Mouse (Mus musculus): ENCODE measurements around the gene Mtch2. TPM values are rescaled to one million over a fixed set of nuclear protein-coding genes. Genes with fewer than 3 reads are reported as not detected.

Gene Mtch2
- polyA plus RNA-seq, 1 experiment from 2014 or later, result 152 TPM

DNA sequence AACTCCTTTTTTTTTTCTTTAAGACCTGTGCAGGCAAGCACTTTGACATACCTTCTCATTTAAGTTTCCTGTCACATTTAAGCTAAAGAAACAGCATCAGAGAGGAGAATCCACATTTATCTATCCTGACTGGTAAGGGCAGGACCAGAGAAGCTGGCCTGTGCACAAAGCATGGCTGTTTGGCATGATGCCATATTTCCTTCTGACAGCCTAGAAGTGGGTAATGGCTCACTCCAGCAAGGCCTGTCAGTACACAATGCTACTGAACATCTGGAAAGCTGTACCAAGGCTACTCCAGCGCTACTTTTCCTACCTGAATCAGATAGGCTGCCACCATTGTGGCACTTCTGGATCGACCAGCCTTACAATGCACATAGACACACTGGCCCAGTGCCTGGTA, 66.7 kb downstream of the Mtch2 start:
- no peak for ATAC-seq (ENCODE audit: low read depth)
- no peak for DNase-seq
- Histone ChIP-seq H3K9me3 (replicated peaks) (no peaks in the 10 kb centered on the region), H3K4me3 (replicated peaks) (no peak overlapping the region), H3K4me1 (replicated peaks) (peaks cover 40% of the 10 kb centered on the region), H3K27me3 (no peaks in the 10 kb centered on the region), H3K4me2 (no peak overlapping the region), H3K27ac (no peak overlapping the region), H3K9ac (0 out of 2 replicates have a peak overlapping the region, but pooled peaks have one; percentile 39), H3K36me3 (peaks cover 59% of the 10 kb centered on the region)
- 85% methylated on average over 2 of the region's 2 CpGs for WGBS (ENCODE audit: insufficient replicate concordance)

GRCm38 (mm10) chr2:90915516-90915915, 68.6 kb downstream of the Mtch2 start:
- H3K27me3 ChIP-seq, result no peaks in the 10 kb centered on the region
- WGBS (ENCODE audit: insufficient replicate concordance), result 59% methylated on average over 1 of the region's 1 CpGs
- peak overlapping the region; percentile 48; the same call in 1 of the 2 replicates for H3K27ac ChIP-seq
- H3K36me3 ChIP-seq, result peaks cover 40% of the 10 kb centered on the region
- ATAC-seq (ENCODE audit: low read depth) (no peak), DNase-seq (no peak)
- peaks cover 41% of the 10 kb centered on the region for H3K4me1 ChIP-seq (replicated peaks)
- H3K9ac ChIP-seq, result peak overlapping the region; percentile 89; the same call in 1 of the 2 replicates
- no peaks in the 10 kb centered on the region for H3K9me3 ChIP-seq (replicated peaks)
- H3K4me2 ChIP-seq, result peak overlapping the region; percentile 92
- H3K4me3 ChIP-seq (replicated peaks), result no peak overlapping the region

Other genes starting within 250 kb of the Mtch2 start
- 35.1 and 44.0 TPM in 2 replicates for gene Nup160, start 169.9 kb upstream of the Mtch2 start, polyA plus RNA-seq (2015; fragmentation: Nextera tagmentation; extraction: Ambion mirVana)
- gene Fnbp4, start 101.8 kb upstream of the Mtch2 start, polyA plus RNA-seq (2015; fragmentation: Nextera tagmentation; extraction: Ambion mirVana), result 30.4 and 37.1 TPM in 2 replicates
- gene Agbl2, start 64.4 kb upstream of the Mtch2 start, polyA plus RNA-seq (2015; fragmentation: Nextera tagmentation; extraction: Ambion mirVana), result 0.03 and 0.06 TPM in 2 replicates
- gene C1qtnf4, start 38.7 kb downstream of the Mtch2 start, polyA plus RNA-seq (2015; fragmentation: Nextera tagmentation; extraction: Ambion mirVana), result 3.0 and 4.4 TPM in 2 replicates
- 17.5 and 21.0 TPM in 2 replicates for gene Kbtbd4, start 57.6 kb downstream of the Mtch2 start, polyA plus RNA-seq (2015; fragmentation: Nextera tagmentation; extraction: Ambion mirVana)
- gene Ndufs3, start 57.7 kb downstream of the Mtch2 start, polyA plus RNA-seq (2015; fragmentation: Nextera tagmentation; extraction: Ambion mirVana), result 156 and 162 TPM in 2 replicates
- 54.9 and 68.3 TPM in 2 replicates for gene Celf1, start 93.2 kb downstream of the Mtch2 start, polyA plus RNA-seq (2015; fragmentation: Nextera tagmentation; extraction: Ambion mirVana)
- gene Rapsn, start 188.5 kb downstream of the Mtch2 start, polyA plus RNA-seq (2015; fragmentation: Nextera tagmentation; extraction: Ambion mirVana), result 0.69 and 1.00 TPM in 2 replicates
- gene Psmc3, start 206.9 kb downstream of the Mtch2 start, polyA plus RNA-seq (2015; fragmentation: Nextera tagmentation; extraction: Ambion mirVana), result 188 and 213 TPM in 2 replicates
- gene Slc39a13, start 223.3 kb downstream of the Mtch2 start, polyA plus RNA-seq (2015; fragmentation: Nextera tagmentation; extraction: Ambion mirVana), result 10.6 and 10.9 TPM in 2 replicates
- gene Spi1, start 235.2 kb downstream of the Mtch2 start, polyA plus RNA-seq (2015; fragmentation: Nextera tagmentation; extraction: Ambion mirVana), result 14.1 and 15.1 TPM in 2 replicates

Data from liver, embryonic 13.5 days (tissue).